Mouse (Mus musculus): ENCODE measurements around the gene E430018J23Rik. TPM values are rescaled to one million over a fixed set of nuclear protein-coding genes. Genes with fewer than 3 reads are reported as not detected.
A peak's percentile ranks its signal among the peaks of the same experiment; 100 is the strongest.
"Not testable (repeated sequence)": the region's sequence is repeated elsewhere in the genome, so short reads cannot be mapped to it uniquely, and the experiment has no call there.

The E430018J23Rik gene
- polyA plus RNA-seq, 1 experiment from 2014 or later: 1.3 TPM

DNA sequence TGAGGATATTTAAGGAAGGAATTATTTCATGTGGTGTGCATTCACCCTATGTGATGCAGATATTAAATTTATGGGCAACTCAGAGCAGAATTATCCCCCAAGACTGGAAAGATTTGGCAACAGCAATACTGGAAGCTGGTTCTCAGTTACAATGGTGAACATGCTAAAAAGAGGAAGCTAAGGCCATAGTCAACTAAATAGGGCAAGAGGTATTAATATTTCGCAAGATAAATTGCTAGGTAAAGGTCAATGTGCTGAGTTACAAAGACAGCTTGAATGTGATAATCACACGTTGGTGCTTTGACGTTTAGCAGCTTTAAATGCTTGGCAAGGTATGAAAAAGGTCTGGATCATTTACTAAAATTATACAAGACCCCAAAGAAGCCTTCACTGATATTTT lies 37.6 kb downstream of the E430018J23Rik start:
- Histone ChIP-seq H3K27ac (no peak overlapping the region), H3K4me2 (no peak overlapping the region), H3K9me3 (replicated peaks) (no peaks in the 10 kb centered on the region), H3K4me1 (replicated peaks) (no peaks in the 10 kb centered on the region), H3K36me3 (no peaks in the 10 kb centered on the region), H3K27me3 (peaks cover 19% of the 10 kb centered on the region), H3K9ac (no peak overlapping the region), H3K4me3 (replicated peaks) (no peak overlapping the region)
- ATAC-seq (ENCODE audit: low read depth): no peak
- no peak for DNase-seq
- WGBS (ENCODE audit: insufficient replicate concordance): 42% methylated on average over 3 of the region's 3 CpGs

DNA sequence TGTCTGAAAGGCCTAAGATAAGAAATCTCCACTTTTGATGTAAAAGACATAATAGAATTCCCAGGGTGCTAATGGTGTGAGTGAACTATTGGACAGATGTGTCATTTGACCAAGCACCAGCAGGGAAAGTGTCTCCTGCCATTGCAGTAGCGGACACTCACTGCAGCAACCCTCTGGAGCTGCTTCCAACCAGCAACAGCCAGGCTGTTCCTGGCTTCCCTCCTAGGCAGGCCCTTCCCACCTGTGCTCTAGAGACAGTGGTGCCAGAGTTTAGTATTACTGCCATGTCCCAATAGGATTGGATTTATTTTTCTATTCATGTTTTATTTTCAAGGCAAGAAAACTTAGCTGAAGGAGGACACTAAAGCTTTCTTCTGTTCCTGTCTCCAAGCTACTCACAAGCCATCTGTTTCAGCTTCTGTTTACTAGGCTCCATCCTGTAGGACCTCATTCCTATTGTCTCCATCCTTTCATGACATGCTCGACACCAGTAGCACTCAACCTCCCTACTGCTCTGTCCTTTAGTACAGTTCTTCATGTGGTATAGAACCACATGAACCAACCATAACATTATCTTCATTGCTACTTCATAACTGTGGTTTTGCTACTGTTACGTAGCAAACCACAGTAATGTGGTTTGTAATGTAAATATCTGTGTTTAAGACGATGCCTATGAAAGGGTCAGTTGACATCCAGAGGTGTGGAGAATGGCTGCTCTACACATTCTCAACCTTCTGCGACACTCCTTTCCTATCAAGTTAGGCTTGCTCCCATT lies 42.0 kb downstream of the E430018J23Rik start:
- Histone ChIP-seq H3K9me3 (replicated peaks) (no peaks in the 10 kb centered on the region), H3K4me1 (replicated peaks) (peaks cover 6% of the 10 kb centered on the region), H3K36me3 (no peaks in the 10 kb centered on the region), H3K27me3 (no peaks in the 10 kb centered on the region; the same call in 1 of the 2 replicates), H3K9ac (no peak overlapping the region), H3K4me2 (no peak overlapping the region), H3K27ac (no peak overlapping the region), H3K4me3 (replicated peaks) (no peak overlapping the region)
- no peak for DNase-seq
- 39% methylated on average over 5 of the region's 5 CpGs for WGBS (ENCODE audit: insufficient replicate concordance)
- no peak for ATAC-seq (ENCODE audit: low read depth)

GRCm38 (mm10) chr7:127346676-127347075 lies 46.8 kb downstream of the E430018J23Rik start:
- Histone ChIP-seq H3K4me1 (replicated peaks) (peaks cover 45% of the 10 kb centered on the region), H3K4me3 (replicated peaks) (peak overlapping the region; percentile 79), H3K4me2 (peak overlapping the region; percentile 99), H3K27me3 (no peaks in the 10 kb centered on the region), H3K9me3 (replicated peaks) (no peaks in the 10 kb centered on the region), H3K27ac (peak overlapping the region; percentile 37), H3K36me3 (peaks cover 9% of the 10 kb centered on the region), H3K9ac (peak overlapping the region; percentile 79; the same call in 1 of the 2 replicates)
- no peak for DNase-seq
- 27% methylated on average over 8 of the region's 8 CpGs for WGBS (ENCODE audit: insufficient replicate concordance)
- ATAC-seq (ENCODE audit: low read depth): no peak

DNA sequence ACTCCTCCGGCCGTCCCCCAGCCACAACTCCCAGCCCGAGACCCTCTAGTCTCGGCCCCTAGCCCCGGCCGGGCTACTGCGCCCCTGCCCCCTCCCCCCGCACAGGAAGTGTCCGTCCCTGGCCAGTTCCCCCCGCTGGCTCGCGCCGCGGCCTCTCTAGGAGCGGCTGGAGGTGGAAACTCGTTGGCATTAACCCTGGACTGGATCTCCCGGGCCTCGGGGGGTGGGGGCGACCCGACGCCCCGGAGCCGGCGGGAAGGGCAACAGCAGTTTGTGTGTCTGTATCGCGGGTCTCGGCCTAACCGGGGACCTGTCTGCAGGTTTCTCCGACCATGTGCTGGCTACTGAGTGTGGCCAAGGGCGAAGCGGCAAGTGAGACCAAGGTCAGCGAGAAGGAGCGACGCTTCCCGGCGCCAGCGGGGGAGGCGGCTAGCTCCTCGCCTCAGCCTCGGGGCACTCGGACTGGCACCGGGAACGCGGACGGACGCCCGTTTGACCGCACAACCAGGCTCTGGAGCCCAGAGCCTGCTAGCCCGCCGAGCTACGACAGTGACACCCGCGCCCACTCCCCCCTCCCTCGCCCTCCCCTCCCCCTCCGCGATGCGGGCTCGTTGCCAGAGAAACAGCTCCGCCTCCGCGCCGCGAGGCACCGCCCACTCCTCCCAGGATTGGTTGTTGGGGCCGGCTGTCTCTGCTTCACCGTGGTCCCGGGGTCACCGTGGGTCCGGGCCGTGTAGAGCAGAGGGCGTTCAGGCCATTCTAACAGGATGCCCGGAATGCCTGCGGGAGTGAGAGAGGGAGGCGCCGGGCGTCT lies 47.7 kb downstream of the E430018J23Rik start, which contains the start of gene Zfp768:
TSS of gene Zfp768 (minus strand) at position 78 of the 814 bp plus-strand sequence.
- DNase-seq (peak; percentile 86), ATAC-seq (ENCODE audit: low read depth) (peak; percentile 85)
- H3K4me2 ChIP-seq: peak within 1 kb of the TSS; percentile 99
- peaks cover 45% of the 10 kb centered on the region for H3K4me1 ChIP-seq (replicated peaks)
- H3K4me3 ChIP-seq (replicated peaks): peak within 1 kb of the TSS; percentile 79
- H3K36me3 ChIP-seq: peaks cover 9% of the 10 kb centered on the region
- peak within 1 kb of the TSS; percentile 78 for H3K27ac ChIP-seq
- WGBS (ENCODE audit: insufficient replicate concordance): under 1% methylated on average over 70 of the region's 76 CpGs
- peak within 1 kb of the TSS; percentile 79 for H3K9ac ChIP-seq
- no peaks in the 10 kb centered on the region for H3K9me3 ChIP-seq (replicated peaks)
- H3K27me3 ChIP-seq: no peaks in the 10 kb centered on the region

GRCm38 (mm10) chr7:127345092-127345491 lies 48.3 kb downstream of the E430018J23Rik start:
- H3K27ac ChIP-seq: peak overlapping the region; percentile 78
- H3K36me3 ChIP-seq: peaks cover 9% of the 10 kb centered on the region
- H3K4me1 ChIP-seq (replicated peaks): peaks cover 45% of the 10 kb centered on the region
- ATAC-seq (ENCODE audit: low read depth) (peak; percentile 34), DNase-seq (peak; percentile 41)
- H3K4me2 ChIP-seq: peak overlapping the region; percentile 99
- peak overlapping the region; percentile 79 for H3K4me3 ChIP-seq (replicated peaks)
- peak overlapping the region; percentile 79 for H3K9ac ChIP-seq
- H3K27me3 ChIP-seq: no peaks in the 10 kb centered on the region
- WGBS (ENCODE audit: insufficient replicate concordance): under 1% methylated on average over 36 of the region's 42 CpGs
- H3K9me3 ChIP-seq (replicated peaks): no peaks in the 10 kb centered on the region

DNA sequence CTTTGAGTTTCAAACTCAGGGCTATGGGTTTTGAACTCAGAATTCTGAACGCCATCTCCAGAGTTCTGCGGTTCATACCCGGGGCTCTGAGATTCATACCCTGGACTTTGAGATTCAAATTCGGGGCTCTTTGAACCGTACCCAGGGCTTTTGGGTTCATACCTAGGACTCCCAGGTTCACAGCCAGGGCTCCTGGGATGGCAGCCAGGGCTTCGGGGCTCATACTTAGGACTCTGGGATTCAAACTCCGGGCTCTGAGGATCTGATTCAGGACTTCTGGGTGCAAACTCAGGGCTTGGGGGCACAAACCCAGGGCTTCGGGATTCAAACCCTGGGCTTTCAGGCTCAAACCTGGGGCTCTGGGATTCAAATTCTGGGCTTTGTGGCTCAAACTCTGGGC lies 49.1 kb downstream of the E430018J23Rik start:
- peak overlapping the region; percentile 79 for H3K4me3 ChIP-seq (replicated peaks)
- ATAC-seq (ENCODE audit: low read depth): no peak
- no peak for DNase-seq
- H3K36me3 ChIP-seq: peaks cover 9% of the 10 kb centered on the region
- 82% methylated on average over 8 of the region's 8 CpGs for WGBS (ENCODE audit: insufficient replicate concordance)
- no peak overlapping the region for H3K27ac ChIP-seq
- peaks cover 45% of the 10 kb centered on the region for H3K4me1 ChIP-seq (replicated peaks)
- H3K27me3 ChIP-seq: no peaks in the 10 kb centered on the region
- peak overlapping the region; percentile 79; the same call in 1 of the 2 replicates for H3K9ac ChIP-seq
- H3K4me2 ChIP-seq: peak overlapping the region; percentile 99
- no peaks in the 10 kb centered on the region for H3K9me3 ChIP-seq (replicated peaks)

DNA sequence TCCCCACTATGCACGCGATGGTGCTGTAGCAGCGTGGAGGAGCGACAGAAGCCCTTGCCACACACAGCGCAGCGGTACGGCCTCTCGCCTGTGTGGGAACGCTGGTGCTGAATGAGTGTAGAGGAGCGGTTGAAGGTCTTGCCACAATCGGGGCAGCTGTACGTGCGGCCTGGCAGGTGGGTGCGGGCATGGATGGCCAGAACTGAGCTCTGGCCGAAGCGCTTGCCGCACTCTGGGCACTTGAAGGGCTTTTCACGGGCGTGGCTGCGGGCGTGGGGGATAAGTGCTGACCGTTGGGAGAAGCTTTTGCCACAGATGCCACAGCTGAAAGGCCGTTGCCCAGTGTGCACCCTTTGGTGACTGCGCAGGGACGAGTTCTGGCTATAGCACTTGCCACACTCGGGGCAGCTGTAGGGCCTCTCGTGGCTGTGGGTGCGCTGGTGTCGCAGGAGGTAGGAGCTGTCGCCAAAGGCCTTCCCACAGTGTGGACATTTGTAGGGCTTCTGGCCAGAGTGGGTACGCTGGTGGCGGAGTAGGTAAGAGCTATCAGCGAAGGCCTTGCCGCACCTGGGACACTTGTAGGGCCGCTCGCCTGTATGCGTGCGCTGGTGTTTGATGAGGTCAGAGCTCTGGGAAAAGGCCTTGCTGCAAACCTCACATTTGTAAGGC lies 49.9 kb downstream of the E430018J23Rik start:
- WGBS (ENCODE audit: insufficient replicate concordance): 86% methylated on average over 38 of the region's 38 CpGs
- no peak overlapping the region for H3K4me2 ChIP-seq
- DNase-seq: no peak

DNA sequence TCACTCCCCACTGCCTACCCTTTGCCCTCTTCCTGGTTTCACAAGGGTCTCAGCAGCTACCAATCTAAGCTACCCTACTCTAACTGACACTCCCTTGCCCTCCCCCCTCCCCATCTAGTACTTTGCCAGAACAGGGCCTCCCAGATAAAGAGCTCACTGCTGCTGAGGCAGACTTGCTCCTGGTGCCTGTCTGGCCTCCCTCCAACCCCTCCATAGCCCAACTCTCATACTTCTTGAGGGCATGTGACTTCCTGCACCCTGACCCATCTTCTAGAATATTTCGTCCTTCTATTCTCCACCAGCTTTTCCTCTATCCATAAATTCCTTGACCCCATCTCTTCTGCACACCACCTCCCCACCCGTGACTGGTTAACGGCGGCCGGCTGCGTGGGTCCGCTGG lies 50.5 kb downstream of the E430018J23Rik start:
- H3K4me2 ChIP-seq: no peak overlapping the region
- WGBS (ENCODE audit: insufficient replicate concordance): 87% methylated on average over 7 of the region's 7 CpGs
- H3K4me1 ChIP-seq (replicated peaks): peaks cover 45% of the 10 kb centered on the region
- H3K27ac ChIP-seq: no peak overlapping the region
- ATAC-seq (ENCODE audit: low read depth) (no peak), DNase-seq (no peak)
- no peak overlapping the region for H3K9ac ChIP-seq
- H3K4me3 ChIP-seq (replicated peaks): no peak overlapping the region
- H3K9me3 ChIP-seq (replicated peaks): no peaks in the 10 kb centered on the region
- no peaks in the 10 kb centered on the region for H3K27me3 ChIP-seq
- H3K36me3 ChIP-seq: peaks cover 9% of the 10 kb centered on the region

More for the DNA sequence above, 49.9 kb downstream of the E430018J23Rik start:
- ATAC-seq (ENCODE audit: low read depth): no peak
- H3K9me3 ChIP-seq (replicated peaks): no peaks in the 10 kb centered on the region
- no peaks in the 10 kb centered on the region for H3K27me3 ChIP-seq
- H3K9ac ChIP-seq: no peak overlapping the region
- H3K4me3 ChIP-seq (replicated peaks): no peak overlapping the region
- no peak overlapping the region for H3K27ac ChIP-seq
- H3K4me1 ChIP-seq (replicated peaks): peaks cover 45% of the 10 kb centered on the region
- peaks cover 9% of the 10 kb centered on the region for H3K36me3 ChIP-seq

- ATAC-seq (ENCODE audit: low read depth) (no peak), DNase-seq (no peak)
- Histone ChIP-seq H3K4me2 (no peak overlapping the region), H3K4me3 (replicated peaks) (no peak overlapping the region), H3K27me3 (no peaks in the 10 kb centered on the region), H3K36me3 (peaks cover 9% of the 10 kb centered on the region), H3K4me1 (replicated peaks) (peaks cover 45% of the 10 kb centered on the region), H3K9me3 (replicated peaks) (no peaks in the 10 kb centered on the region), H3K27ac (no peak overlapping the region), H3K9ac (no peak overlapping the region)
- 49% methylated on average over 4 of the region's 4 CpGs for WGBS (ENCODE audit: insufficient replicate concordance)
Measured at GRCm38 (mm10) chr7:127342332-127342731, 51.1 kb downstream of the E430018J23Rik start.

DNA sequence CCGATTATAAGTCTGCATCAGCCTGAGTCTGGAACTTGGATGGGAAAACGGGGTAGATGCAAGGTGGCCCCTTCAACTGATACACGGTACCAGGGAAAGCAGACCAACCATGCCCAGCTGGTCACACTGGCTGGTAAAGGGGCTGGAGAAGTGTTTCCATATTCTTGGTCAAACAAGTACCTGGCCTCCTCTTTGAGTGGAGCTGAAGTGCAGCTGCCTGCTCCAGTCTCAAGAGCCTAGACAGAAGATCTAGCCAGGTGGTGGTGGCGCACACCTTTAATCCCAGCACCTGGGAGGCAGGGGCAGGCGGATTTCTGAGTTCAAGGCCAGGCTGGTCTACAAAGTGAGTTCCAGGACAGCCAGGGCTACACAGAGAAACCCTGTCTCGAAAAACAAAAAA lies 51.6 kb downstream of the E430018J23Rik start:
- H3K27me3 ChIP-seq; DNase-seq; H3K9me3 ChIP-seq (replicated peaks); H3K4me2 ChIP-seq; H3K27ac ChIP-seq; H3K4me3 ChIP-seq (replicated peaks); H3K36me3 ChIP-seq; H3K9ac ChIP-seq; ATAC-seq (ENCODE audit: low read depth): not testable (repeated sequence)
- 74% methylated on average over 6 of the region's 6 CpGs for WGBS (ENCODE audit: insufficient replicate concordance)
- peaks cover 43% of the 10 kb centered on the region for H3K4me1 ChIP-seq (replicated peaks)

- no peaks in the 10 kb centered on the region for H3K27me3 ChIP-seq
- no peak overlapping the region for H3K9ac ChIP-seq
- H3K4me2 ChIP-seq: no peak overlapping the region
- peaks cover 38% of the 10 kb centered on the region for H3K4me1 ChIP-seq (replicated peaks)
- ATAC-seq (ENCODE audit: low read depth): no peak
- 85% methylated on average over 8 of the region's 8 CpGs for WGBS (ENCODE audit: insufficient replicate concordance)
- no peak for DNase-seq
- H3K36me3 ChIP-seq: peaks cover 9% of the 10 kb centered on the region
- no peak overlapping the region for H3K4me3 ChIP-seq (replicated peaks)
- H3K27ac ChIP-seq: no peak overlapping the region
- no peaks in the 10 kb centered on the region for H3K9me3 ChIP-seq (replicated peaks)
Measured at GRCm38 (mm10) chr7:127341356-127341755, 52.1 kb downstream of the E430018J23Rik start.
